Mouse (Mus musculus) bone marrow macrophage, adult 2 months (primary cell): ENCODE results near the gene Unc119b. TPM values are rescaled to one million over a fixed set of nuclear protein-coding genes. Genes with fewer than 3 reads are reported as not detected.
"Not testable (repeated sequence)": the region's sequence is repeated elsewhere in the genome, so short reads cannot be mapped to it uniquely, and the experiment has no call there.

ENCODE experiments used
- H3K27ac ChIP-seq: 2 replicates; pipeline ENCODE4 v1.5.1; 2012; ENCODE audit warnings: low read depth, low read length; ENCODE audit not compliant: insufficient read depth
- H3K4me1 ChIP-seq: 2 replicates; pipeline ENCODE4 v1.6.1; 2012; ENCODE audit warnings: low read length; ENCODE audit not compliant: control insufficient read depth, insufficient read depth
- H3K4me3 ChIP-seq: 2 replicates; pipeline ENCODE4 v1.5.1; 2012; ENCODE audit warnings: mild to moderate bottlenecking, low read length, moderate library complexity; ENCODE audit not compliant: insufficient read depth
- CTCF ChIP-seq: IDR thresholded peaks from 2 replicates; pipeline ENCODE4 v1.5.1; 2012; ENCODE audit warnings: low read depth, mild to moderate bottlenecking, low read length, moderate library complexity
- POLR2A ChIP-seq: IDR thresholded peaks from 2 replicates; pipeline ENCODE4 v1.6.1; 2012; ENCODE audit warnings: mild to moderate bottlenecking, low read depth, low read length, borderline replicate concordance
- polyA plus RNA-seq: library from polyadenylated mRNA; stranded (reverse); fragments of >200 nt; gene quantifications from 2 replicates; pipeline ENCODE4 v1.2.4, GENCODE M21; 2012; ENCODE audit not compliant: missing spikeins, insufficient read depth, insufficient read length

Unc119b gene
- polyA plus RNA-seq, 1 experiment, result 5.2 TPM

DNA sequence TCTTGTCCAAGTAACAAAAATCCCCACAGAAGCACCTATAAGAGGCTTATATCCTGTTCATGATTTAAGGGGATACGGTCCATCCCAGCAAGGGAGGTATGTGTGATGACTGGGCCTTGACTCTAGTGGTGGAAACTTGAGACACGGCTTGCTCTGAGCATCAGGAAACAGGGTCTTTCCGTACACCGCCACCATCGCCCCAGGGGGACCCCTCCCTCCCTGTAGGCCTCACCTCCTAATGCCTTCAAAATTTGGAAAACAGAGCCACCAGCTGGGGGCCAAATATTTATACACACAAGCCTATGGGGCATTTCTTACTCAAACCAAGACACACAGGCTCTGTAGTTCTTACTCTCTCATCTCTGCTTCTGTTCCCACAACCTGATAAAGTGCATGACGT, 43.0 kb downstream of the Unc119b start:
- peaks cover 3% of the 10 kb centered on the region; the same call in 1 of the 2 replicates for H3K4me1 ChIP-seq
- no peak overlapping the region for H3K4me3 ChIP-seq
- TF ChIP-seq POLR2A (no peak), CTCF (no peak)

DNA sequence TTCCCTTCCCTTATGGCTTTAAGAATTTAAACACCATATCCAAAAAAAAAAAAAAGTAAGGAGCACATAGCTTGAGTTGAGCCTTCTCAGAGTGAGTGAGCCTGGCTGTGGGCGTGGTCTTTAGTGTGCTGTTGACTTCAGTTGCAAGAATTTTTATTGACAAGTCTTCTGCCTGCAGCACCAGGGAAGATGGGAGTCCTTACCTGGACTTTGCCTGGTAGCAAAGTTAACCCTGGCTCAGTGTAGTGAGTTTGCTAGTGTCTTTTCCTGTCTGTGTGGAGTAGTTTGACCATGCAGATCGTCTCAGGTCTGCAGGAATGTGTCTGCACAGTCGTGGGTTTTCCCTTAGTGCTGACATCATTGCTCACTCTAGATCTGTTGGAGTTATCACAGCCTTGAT, 43.8 kb downstream of the Unc119b start:
- no peak for TF ChIP-seq POLR2A
- no peak for TF ChIP-seq CTCF
- no peak overlapping the region for H3K4me3 ChIP-seq
- peaks cover 3% of the 10 kb centered on the region; the same call in 1 of the 2 replicates for H3K4me1 ChIP-seq
- no peak overlapping the region for H3K27ac ChIP-seq

More for the DNA sequence above, 43.0 kb downstream of the Unc119b start:
- H3K27ac ChIP-seq, result no peak overlapping the region

DNA sequence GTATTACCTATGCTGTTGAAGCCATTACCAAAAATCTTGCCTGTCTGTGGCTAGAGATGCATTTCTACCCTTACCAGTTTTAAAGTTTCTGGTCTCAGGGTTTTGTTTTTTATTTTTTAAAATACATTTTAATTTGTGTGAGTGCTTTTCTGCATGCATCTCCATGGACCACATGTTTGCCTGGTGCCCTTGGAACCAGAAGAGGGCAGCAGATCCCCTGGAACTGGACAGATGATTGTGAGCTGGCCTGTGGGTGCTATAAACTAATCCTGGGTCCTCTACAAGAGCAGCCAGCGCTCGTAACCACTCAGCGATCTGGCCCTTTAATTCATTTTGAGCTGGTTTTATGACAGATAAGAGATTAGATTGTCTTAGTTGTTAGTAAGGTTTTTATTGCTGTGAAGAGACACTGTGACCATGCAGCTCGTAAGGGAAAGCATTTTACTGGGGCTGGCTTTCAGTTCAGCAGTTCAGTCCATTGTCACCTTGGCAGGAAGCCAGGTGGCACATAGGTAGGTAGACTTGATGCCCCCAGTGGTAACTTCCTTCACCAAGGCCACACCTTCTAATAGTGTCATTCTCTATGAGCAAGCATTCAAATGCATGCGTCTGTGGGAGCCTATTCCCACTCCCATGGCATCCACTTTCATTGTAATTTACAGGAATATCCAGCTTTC, 45.0 kb downstream of the Unc119b start:
- TF ChIP-seq POLR2A (no peak), CTCF (peak; percentile 38)
- Histone ChIP-seq H3K4me3 (no peak overlapping the region), H3K27ac (no peak overlapping the region)

GRCm38 (mm10) chr5:115085675-115086074, 49.1 kb downstream of the Unc119b start:
- TF ChIP-seq POLR2A (no peak), CTCF (no peak)
- Histone ChIP-seq H3K4me3 (no peak overlapping the region), H3K4me1 (no peaks in the 10 kb centered on the region), H3K27ac (no peak overlapping the region)

More for the DNA sequence above, 45.0 kb downstream of the Unc119b start:
- peaks cover 3% of the 10 kb centered on the region; the same call in 1 of the 2 replicates for H3K4me1 ChIP-seq

- H3K4me1 ChIP-seq, result no peaks in the 10 kb centered on the region
- H3K4me3 ChIP-seq, result no peak overlapping the region
- no peak overlapping the region for H3K27ac ChIP-seq
- TF ChIP-seq CTCF, result no peak
- no peak for TF ChIP-seq POLR2A
Measured at GRCm38 (mm10) chr5:115083492-115083891, 51.3 kb downstream of the Unc119b start.

DNA sequence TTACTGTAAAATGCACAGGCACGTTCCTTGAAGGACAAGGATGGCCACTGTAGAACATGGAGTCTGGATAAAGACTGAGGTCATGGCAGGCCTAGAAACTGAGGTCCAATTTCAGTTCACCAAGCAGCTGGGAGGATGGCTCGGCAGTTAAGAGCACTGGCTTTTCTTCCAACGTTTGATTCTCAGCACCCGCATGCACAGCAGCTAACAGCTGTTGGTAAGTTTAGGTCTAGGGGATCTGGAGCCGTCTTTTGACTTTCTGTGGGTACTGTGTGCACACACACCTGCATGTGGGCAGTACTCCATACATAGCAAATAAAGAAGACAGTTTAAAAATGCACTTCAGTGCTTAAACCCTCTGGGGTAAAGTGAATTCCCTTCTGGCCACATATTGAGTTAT, 53.1 kb downstream of the Unc119b start:
- Histone ChIP-seq H3K4me3 (no peak overlapping the region), H3K4me1 (no peaks in the 10 kb centered on the region), H3K27ac (no peak overlapping the region)
- TF ChIP-seq CTCF, result no peak
- TF ChIP-seq POLR2A, result no peak

DNA sequence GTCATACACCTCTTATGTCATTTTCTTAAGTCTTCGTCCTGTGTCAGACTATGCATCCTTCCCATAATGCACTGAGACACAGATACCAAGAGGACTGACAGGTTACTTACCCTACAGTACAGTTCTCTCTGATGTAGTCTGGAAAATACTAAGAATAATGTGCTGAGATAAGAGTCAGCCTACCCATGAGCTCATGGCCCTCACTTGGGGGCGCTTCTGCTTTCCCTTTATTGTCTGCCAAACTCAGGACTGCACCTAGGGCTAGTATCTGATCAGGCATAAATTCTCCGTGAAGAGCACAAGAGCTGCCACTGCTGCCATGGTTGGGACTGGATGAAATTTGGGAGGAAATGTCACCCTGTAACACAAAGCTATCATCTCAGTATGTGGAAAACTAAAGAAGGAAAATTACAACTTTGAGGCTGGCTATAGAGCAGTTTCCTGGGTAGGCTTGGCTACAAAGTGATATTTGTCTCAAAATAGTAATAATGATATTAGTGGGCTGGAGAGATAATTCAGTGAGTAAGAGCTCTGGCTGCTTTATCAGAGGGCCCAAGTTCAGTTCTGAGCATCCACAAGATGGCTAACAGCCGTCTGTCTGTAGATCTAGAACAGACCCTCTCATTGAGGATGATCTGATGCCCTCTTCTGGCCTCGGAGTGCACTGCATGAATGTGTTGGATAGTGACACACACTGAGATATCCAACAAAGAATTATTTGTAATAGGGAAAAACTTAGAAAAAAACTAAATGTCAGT, 58.5 kb downstream of the Unc119b start:
- H3K4me3 ChIP-seq, result no peak overlapping the region
- peaks cover 14% of the 10 kb centered on the region for H3K4me1 ChIP-seq
- no peak overlapping the region for H3K27ac ChIP-seq
- TF ChIP-seq POLR2A (no peak), CTCF (0 out of 2 replicates have a peak, but pooled peaks have one; percentile 2)

DNA sequence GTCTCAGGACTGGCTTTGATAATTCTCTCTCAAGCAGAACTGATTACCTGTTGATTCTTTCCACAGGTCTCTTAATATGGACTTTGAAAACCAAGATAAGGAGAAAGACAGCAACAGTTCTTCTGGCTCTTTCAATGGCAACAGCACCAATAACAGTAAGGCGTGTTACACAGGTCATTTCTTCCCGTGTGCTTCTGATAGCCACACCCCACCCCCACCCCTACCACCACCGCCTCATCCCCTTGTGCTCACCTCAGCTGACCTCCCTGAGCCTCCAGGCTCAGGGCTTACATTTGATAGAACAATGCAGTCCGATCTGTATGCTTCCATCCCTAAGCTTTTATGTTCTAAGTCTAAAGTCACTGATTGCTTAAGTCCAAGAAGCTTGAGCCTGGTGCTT, 60.0 kb downstream of the Unc119b start:
- H3K27ac ChIP-seq, result no peak overlapping the region
- no peak overlapping the region for H3K4me3 ChIP-seq
- TF ChIP-seq POLR2A, result no peak
- no peak for TF ChIP-seq CTCF
- H3K4me1 ChIP-seq, result peaks cover 24% of the 10 kb centered on the region

DNA sequence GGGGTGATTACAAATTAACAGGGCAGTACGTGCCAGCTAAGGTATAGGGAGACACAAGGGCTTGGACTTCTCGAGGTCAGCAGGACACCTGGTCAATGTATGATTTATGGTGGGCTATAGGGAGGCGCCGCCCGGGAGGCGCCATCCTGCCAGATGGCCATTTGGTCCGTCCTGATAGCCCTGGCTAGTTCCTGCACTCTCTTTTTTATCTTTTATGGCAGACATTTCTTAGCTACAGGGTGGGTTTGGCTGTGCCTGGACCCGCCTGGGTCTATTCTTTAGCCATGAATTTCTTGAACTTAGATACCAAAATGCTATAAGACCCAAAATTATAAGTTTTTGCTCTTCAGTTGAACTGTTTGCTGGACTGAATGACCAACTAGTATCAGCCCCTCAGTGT, 61.5 kb downstream of the Unc119b start:
- H3K4me3 ChIP-seq, H3K27ac ChIP-seq: not testable (repeated sequence)
- peaks cover 35% of the 10 kb centered on the region for H3K4me1 ChIP-seq

Other genes with a start within 250 kb of the Unc119b start
- 359 and 380 TPM in 2 replicates for gene Oasl2, start 238.0 kb downstream of the Unc119b start, polyA plus RNA-seq
- gene Oasl1, start 211.7 kb downstream of the Unc119b start, polyA plus RNA-seq, result 13.1 and 14.6 TPM in 2 replicates
- gene 2210016L21Rik, start 192.8 kb downstream of the Unc119b start, polyA plus RNA-seq, result 24.1 and 30.3 TPM in 2 replicates
- not detected in 2 replicates for gene Hnf1a, start 163.9 kb downstream of the Unc119b start, polyA plus RNA-seq
- 60.1 and 65.2 TPM in 2 replicates for gene Sppl3, start 123.8 kb downstream of the Unc119b start, polyA plus RNA-seq
- gene Gm10401, start 36.7 kb downstream of the Unc119b start, polyA plus RNA-seq, result not detected in 2 replicates
- 22.3 and 22.7 TPM in 2 replicates for gene Acads, start 15.6 kb downstream of the Unc119b start, polyA plus RNA-seq
- 54.3 and 60.3 TPM in 2 replicates for gene Mlec, start 23.2 kb upstream of the Unc119b start, polyA plus RNA-seq
- not detected in 2 replicates for gene Cabp1, start 59.4 kb upstream of the Unc119b start, polyA plus RNA-seq
- gene Pop5, start 100.9 kb upstream of the Unc119b start, polyA plus RNA-seq, result 38.3 and 54.2 TPM in 2 replicates
- 94.9 and 105 TPM in 2 replicates for gene Rnf10, start 137.9 kb upstream of the Unc119b start, polyA plus RNA-seq
- 21.4 and 25.6 TPM in 2 replicates for gene Coq5, start 144.7 kb upstream of the Unc119b start, polyA plus RNA-seq
- 238 and 243 TPM in 2 replicates for gene Dynll1, start 166.0 kb upstream of the Unc119b start, polyA plus RNA-seq
- gene Srsf9, start 192.2 kb upstream of the Unc119b start, polyA plus RNA-seq, result 114 and 123 TPM in 2 replicates
- gene Gatc, start 206.2 kb upstream of the Unc119b start, polyA plus RNA-seq, result 28.8 and 31.4 TPM in 2 replicates
- 60.2 and 68.9 TPM in 2 replicates for gene Triap1, start 206.2 kb upstream of the Unc119b start, polyA plus RNA-seq
- gene Cox6a1, start 214.0 kb upstream of the Unc119b start, polyA plus RNA-seq, result 445 and 473 TPM in 2 replicates